Mouse (Mus musculus) lung, postnatal 0 days (tissue): ENCODE results near the gene Il1b. TPM values are rescaled to one million over a fixed set of nuclear protein-coding genes. Genes with fewer than 3 reads are reported as not detected.

Experiments
- ATAC-seq: fragments of 200-750 bp; cut with Nextera tagmentation; 2 replicates; pipeline ENCODE4 v1.8.0; 2017; ENCODE audit warnings: moderate library complexity
- DNase-seq: peaks from one replicate; pipeline ENCODE4 v3.0.0-alpha.2; 2016; ENCODE audit warnings: low spot score
- H3K27ac ChIP-seq: fragments of 300-500 bp; sonication (generic); 2 replicates; pipeline ENCODE4 v1.5.1; 2014; ENCODE audit warnings: antibody characterized with exemption, mild to moderate bottlenecking, low read length, mixed read lengths
- H3K27me3 ChIP-seq: fragments of 300-500 bp; sonication (generic); replicated peaks from 2 replicates; pipeline ENCODE4 v1.6.1; 2014; ENCODE audit warnings: low read length, mixed read lengths; ENCODE audit not compliant: insufficient read depth
- H3K36me3 ChIP-seq: fragments of 300-500 bp; sonication (generic); 2 replicates; pipeline ENCODE4 v1.6.1; 2014; ENCODE audit warnings: low read length, mixed read lengths; ENCODE audit not compliant: insufficient read depth
- H3K4me1 ChIP-seq: fragments of 300-500 bp; sonication (generic); 2 replicates; pipeline ENCODE4 v1.6.1; 2014; ENCODE audit warnings: antibody characterized with exemption, low read depth, low read length, mixed read lengths; ENCODE audit not compliant: insufficient read depth
- H3K4me2 ChIP-seq: fragments of 300-500 bp; sonication (generic); replicated peaks from 2 replicates; pipeline ENCODE4 v1.6.1; 2014; ENCODE audit warnings: low read depth, mild to moderate bottlenecking, low read length, moderate library complexity, mixed read lengths
- H3K4me3 ChIP-seq: fragments of 300-500 bp; sonication (generic); 2 replicates; pipeline ENCODE4 v1.5.1; 2014; ENCODE audit warnings: low read depth, low read length
- H3K9ac ChIP-seq: fragments of 300-500 bp; sonication (generic); replicated peaks from 2 replicates; pipeline ENCODE4 v1.6.1; 2014; ENCODE audit warnings: low read depth, mild to moderate bottlenecking
- H3K9me3 ChIP-seq: fragments of 300-500 bp; sonication (generic); 2 replicates; pipeline ENCODE4 v1.6.1; 2016; ENCODE audit warnings: low read length, mixed read lengths
- CTCF ChIP-seq: IDR thresholded peaks from 2 replicates; pipeline ENCODE4 v1.5.1; 2016; ENCODE audit warnings: antibody characterized with exemption, mild to moderate bottlenecking
- EP300 ChIP-seq: IDR thresholded peaks from 2 replicates; pipeline ENCODE4 v1.6.1; 2016; ENCODE audit warnings: antibody characterized with exemption, mild to moderate bottlenecking, control low read depth
- WGBS: fragments of 180-500 bp; shearing (Covaris S2); extraction: QIAGEN DNeasy Blood & Tissue Kit; methylation state at CpG from one replicate; pipeline ENCODE4 v1.1.7; 2014; 5-methylcytosine and 5-hydroxymethylcytosine counted together
- polyA plus RNA-seq: library from polyadenylated mRNA; unstranded; fragments of >200 nt; fragmentation: Nextera tagmentation; extraction: Ambion mirVana; gene quantifications from 2 replicates; pipeline ENCODE4 v1.2.1, GENCODE M21; 2015

Il1b gene
- polyA plus RNA-seq, 1 experiment from 2014 or later, result 5.0 TPM

DNA sequence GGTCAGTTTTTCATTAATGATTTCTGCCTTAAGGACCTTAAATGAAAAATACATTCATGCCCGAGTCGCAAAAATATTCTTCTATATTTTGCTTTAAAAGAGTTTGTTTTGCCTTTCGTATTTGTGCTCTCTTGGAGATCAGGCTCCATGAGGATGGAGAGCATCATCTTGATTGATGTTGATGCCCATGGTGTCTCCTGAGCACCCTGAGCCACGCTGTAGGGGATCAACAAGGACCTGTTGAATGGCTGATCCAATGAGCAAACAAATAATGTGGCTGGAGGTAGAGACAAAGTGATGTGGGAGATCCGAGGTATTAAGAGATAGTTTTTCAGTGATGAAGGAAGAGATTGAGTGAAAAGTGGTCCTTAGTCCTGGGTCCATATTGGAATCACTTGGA lies 19.2 kb upstream of the Il1b start:
- no peak overlapping the region for H3K9ac ChIP-seq
- no peak for ATAC-seq
- no peaks in the 10 kb centered on the region for H3K9me3 ChIP-seq
- H3K36me3 ChIP-seq, result no peaks in the 10 kb centered on the region
- no peak overlapping the region for H3K27ac ChIP-seq
- no peak overlapping the region for H3K4me2 ChIP-seq
- no peak overlapping the region for H3K4me3 ChIP-seq
- H3K4me1 ChIP-seq, result no peaks in the 10 kb centered on the region
- no peak for DNase-seq
- no peak for TF ChIP-seq CTCF
- no peak for TF ChIP-seq EP300
- WGBS, result 78% methylated on average over 5 of the region's 5 CpGs
- no peaks in the 10 kb centered on the region for H3K27me3 ChIP-seq

DNA sequence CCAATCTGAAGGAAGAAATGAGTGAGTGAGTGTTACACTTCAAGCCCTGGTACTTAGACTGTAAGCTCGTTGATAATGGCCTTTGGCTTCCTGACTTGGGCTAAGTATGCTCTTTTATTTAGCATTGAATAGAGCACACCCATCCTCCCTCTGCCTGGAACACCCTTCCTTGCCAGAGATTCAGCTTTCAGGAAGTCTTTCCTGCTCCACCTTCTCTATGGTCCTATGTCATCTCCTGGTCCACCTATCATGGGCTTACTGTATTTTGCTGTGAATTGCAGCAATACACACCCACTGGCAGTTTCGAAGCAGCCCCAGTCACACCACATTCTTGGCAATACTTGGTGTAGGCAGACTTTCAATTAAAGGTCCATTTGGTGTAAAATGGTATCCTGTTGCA lies 18.4 kb upstream of the Il1b start:
- H3K4me2 ChIP-seq, result no peak overlapping the region
- WGBS, result 46% methylated on average over 2 of the region's 2 CpGs
- ATAC-seq, result peak; percentile 81

DNA sequence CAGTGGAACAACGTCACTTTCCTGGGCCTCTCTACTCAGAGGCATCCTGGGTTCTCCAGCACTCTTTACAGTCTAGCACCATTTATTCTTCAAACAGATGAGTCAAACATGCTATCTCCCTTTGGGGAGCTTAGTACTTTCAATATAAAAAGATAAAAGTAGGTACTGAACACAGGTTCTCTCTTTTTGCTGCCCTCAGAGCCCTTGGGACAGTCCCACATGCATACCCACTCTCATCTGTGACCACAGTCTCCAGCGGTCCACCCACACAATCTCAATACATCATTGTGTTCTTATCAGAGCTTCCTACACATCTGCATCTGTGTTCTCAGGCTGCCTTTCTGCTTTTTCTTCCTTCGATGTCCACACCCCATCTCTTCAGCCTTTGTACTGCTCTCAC lies 14.4 kb upstream of the Il1b start:
- H3K9ac ChIP-seq, result no peak overlapping the region
- no peak overlapping the region for H3K27ac ChIP-seq
- H3K4me3 ChIP-seq, result no peak overlapping the region
- no peaks in the 10 kb centered on the region for H3K27me3 ChIP-seq
- DNase-seq (no peak), ATAC-seq (no peak)
- WGBS, result 80% methylated on average over 3 of the region's 3 CpGs
- H3K4me2 ChIP-seq, result no peak overlapping the region
- H3K9me3 ChIP-seq, result no peaks in the 10 kb centered on the region
- no peaks in the 10 kb centered on the region for H3K4me1 ChIP-seq
- no peaks in the 10 kb centered on the region for H3K36me3 ChIP-seq
- TF ChIP-seq CTCF (no peak), EP300 (no peak)

More for the DNA sequence above, 18.4 kb upstream of the Il1b start:
- H3K9me3 ChIP-seq, result no peaks in the 10 kb centered on the region
- no peaks in the 10 kb centered on the region for H3K27me3 ChIP-seq
- peak; percentile 28; the same call in 1 of the 2 replicates for TF ChIP-seq EP300
- no peak for TF ChIP-seq CTCF
- H3K9ac ChIP-seq, result no peak overlapping the region
- no peaks in the 10 kb centered on the region for H3K4me1 ChIP-seq
- no peak overlapping the region for H3K4me3 ChIP-seq
- no peaks in the 10 kb centered on the region for H3K36me3 ChIP-seq
- DNase-seq, result peak; percentile 46
- H3K27ac ChIP-seq, result no peak overlapping the region

DNA sequence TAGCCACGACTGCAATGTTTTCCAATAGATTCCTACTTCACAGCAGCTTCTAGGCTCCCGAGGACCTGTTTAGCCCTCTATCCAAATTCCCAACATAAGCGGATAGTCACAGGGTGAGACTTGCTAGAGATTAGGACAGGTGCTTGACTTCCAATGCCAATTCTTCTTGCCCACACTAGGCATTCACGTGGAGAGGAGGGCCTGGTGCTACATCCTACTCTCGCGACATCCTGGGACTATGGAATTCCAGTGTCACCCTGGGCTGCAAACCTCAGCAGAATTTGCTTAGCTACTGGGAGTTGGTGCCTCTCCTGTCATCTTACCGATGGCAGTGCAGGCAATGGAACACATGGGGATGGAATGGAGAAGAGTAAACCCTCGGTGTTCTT lies 13.3 kb upstream of the Il1b start:
- Histone ChIP-seq H3K9me3 (no peaks in the 10 kb centered on the region), H3K27ac (no peak overlapping the region), H3K4me3 (no peak overlapping the region), H3K27me3 (no peaks in the 10 kb centered on the region), H3K4me2 (no peak overlapping the region), H3K4me1 (no peaks in the 10 kb centered on the region), H3K36me3 (no peaks in the 10 kb centered on the region), H3K9ac (no peak overlapping the region)
- no peak for TF ChIP-seq CTCF
- no peak for TF ChIP-seq EP300
- DNase-seq (no peak), ATAC-seq (no peak)
- WGBS, result 71% methylated on average over 8 of the region's 8 CpGs

DNA sequence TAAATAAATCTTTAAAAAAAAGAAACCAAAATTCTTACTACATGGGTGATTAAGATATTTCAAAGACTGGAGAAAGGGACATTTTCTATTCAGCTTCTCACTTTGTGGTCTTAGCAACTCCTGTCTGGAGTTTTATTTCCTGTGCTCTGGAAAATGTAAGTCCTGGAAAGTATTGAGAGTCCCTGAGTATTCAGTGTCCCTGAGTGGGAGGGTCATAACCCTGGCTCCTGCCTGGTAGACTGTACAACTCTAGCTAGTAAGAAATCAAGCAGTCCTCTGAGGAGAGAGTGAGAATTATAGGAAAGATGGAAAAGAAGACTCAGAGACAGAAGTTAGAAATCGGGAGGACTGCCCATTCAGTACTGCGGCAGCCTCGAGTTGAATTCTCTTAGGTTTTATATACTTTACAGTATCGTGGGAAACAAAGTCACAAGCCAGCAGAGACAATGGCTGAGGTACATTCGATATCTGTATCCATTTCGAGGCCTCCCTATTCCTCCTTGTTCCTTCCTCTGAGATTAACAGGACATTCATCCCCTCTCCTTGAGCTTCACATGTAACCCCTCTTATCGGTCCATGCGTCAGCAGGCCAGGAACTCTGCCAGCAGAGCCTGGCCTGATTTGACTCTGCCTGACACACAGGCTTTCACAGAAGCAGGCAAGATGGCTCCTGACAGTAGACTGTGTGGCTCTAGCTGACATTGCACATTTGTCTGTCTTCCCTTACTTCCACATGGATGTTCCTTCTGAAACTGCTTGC lies 12.8 kb upstream of the Il1b start:
- Histone ChIP-seq H3K4me2 (no peak overlapping the region), H3K27ac (no peak overlapping the region), H3K9me3 (no peaks in the 10 kb centered on the region), H3K4me3 (no peak overlapping the region), H3K4me1 (no peaks in the 10 kb centered on the region), H3K27me3 (no peaks in the 10 kb centered on the region), H3K9ac (no peak overlapping the region), H3K36me3 (no peaks in the 10 kb centered on the region)
- 70% methylated on average over 8 of the region's 8 CpGs for WGBS
- TF ChIP-seq EP300 (no peak), CTCF (no peak)
- no peak for DNase-seq
- no peak for ATAC-seq

DNA sequence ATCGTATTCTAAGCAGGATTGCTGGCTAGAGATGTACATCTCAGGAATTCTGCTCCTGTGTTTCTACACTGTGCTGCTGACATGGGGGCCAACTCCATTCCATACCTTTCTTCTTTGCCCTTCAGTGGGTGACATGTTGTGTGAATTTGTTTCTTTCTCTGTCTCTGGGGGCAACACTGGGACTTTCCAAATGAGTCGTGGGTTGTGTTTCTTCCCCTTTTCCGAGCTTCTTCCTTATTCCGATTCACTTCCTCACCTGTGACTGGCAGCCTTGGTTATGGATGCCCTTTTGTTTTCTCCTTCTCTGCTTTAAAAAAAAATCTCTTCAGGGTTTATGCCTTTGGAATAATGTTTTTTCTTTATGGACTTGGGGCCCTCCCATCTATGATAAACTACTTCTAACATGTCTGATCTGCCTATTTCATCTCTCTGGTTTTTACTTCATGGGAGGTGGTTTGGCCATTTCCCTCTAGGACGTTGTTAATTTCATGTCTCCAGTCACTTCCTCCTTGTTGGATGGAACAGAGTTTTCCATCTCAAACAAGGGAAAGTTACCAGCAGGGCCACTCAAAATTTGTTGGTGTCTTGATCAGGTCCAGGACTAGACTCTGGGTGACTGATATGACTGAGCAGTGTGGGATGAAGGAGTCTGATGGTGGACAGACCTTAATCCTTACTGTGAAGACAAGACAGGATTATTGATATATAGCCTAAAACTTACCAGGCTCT lies 10.0 kb upstream of the Il1b start:
- Histone ChIP-seq H3K4me1 (no peaks in the 10 kb centered on the region), H3K27me3 (no peaks in the 10 kb centered on the region), H3K4me2 (no peak overlapping the region), H3K4me3 (no peak overlapping the region), H3K27ac (no peak overlapping the region), H3K9me3 (no peaks in the 10 kb centered on the region), H3K36me3 (no peaks in the 10 kb centered on the region), H3K9ac (no peak overlapping the region)
- ATAC-seq (no peak), DNase-seq (peak; percentile 36)
- 71% methylated on average over 5 of the region's 5 CpGs for WGBS
- TF ChIP-seq CTCF (no peak), EP300 (no peak)
